Comparison of ENCODE assay signal across 10 mouse cellular contexts in genomic region chr6:29362246-29363128, GRCm38 (mm10). TPM values are rescaled to one million over a fixed set of nuclear protein-coding genes. Genes with fewer than 3 reads are reported as not detected.
DNase-seq lines count a peak whose midpoint lies in the region; ATAC-seq and TF ChIP-seq lines count a peak whose summit lies in the region.
"Had no signal": no experiment of that assay in that cellular context is flagged by ENCODE, and none has a peak within 500 bp of the region (broad histone marks: within the 10 kb centered on the region; RNA-seq: fewer than 3 reads in every experiment).

No protein-coding gene starts in this region.

- H3K4me2 ChIP-seq in forebrain, embryonic 16.5 days (ENCODE audit: low read length): peak overlapping the region; percentile 5; the same call in 1 of the 2 replicates

- no peak overlapping the region for H3K27ac ChIP-seq in kidney, adult 2 months (ENCODE audit: insufficient read depth, low read depth, low read length)
- no peak overlapping the region for H3K27ac ChIP-seq in MEL (ENCODE audit: control insufficient read depth, low read depth, low read length)
- peak overlapping the region; percentile 72 for H3K27ac ChIP-seq in forebrain, embryonic 16.5 days (ENCODE audit: low read length)

- 49% methylated on average over 7 of the region's 7 CpGs for WGBS in kidney, adult 2 months
- WGBS in forebrain, embryonic 16.5 days: 9% methylated on average over 7 of the region's 7 CpGs

- no peak overlapping the region for H3K4me3 ChIP-seq in kidney, adult 2 months (ENCODE audit: insufficient read depth, low read depth, low read length)
- H3K4me3 ChIP-seq in MEL (ENCODE audit: control insufficient read depth in 1 of 2, insufficient read depth in 1 of 2, low read depth in 2 of 2, low read length in 2 of 2): no peak overlapping the region
- H3K4me3 ChIP-seq in forebrain, embryonic 16.5 days (replicated peaks; ENCODE audit: low read length): no peak overlapping the region

- no peak for TF ChIP-seq EP300 in MEL (IDR thresholded peaks at IDR 0.05; ENCODE audit: low read depth in 1 of 2, low read length in 2 of 2)

- H3K9ac ChIP-seq in MEL (ENCODE audit: control insufficient read depth, low read depth, low read length, poor library complexity, severe bottlenecking): no peak overlapping the region
- 0 out of 2 replicates have a peak overlapping the region, but pooled peaks have one; percentile 5 for H3K9ac ChIP-seq in forebrain, embryonic 16.5 days (replicated peaks; ENCODE audit: low read depth, low read length)

- DNase-seq in embryo, embryonic 11 days: peak; percentile 39
- no peak for DNase-seq in embryo, embryonic 10 days (ENCODE audit: low spot score)
- peak; percentile 14 for DNase-seq in kidney, adult 2 months
- DNase-seq in kidney, postnatal 10 days: no peak
- no peak for DNase-seq in MEL (ENCODE audit: low read depth, low spot score)
- DNase-seq in right cerebral cortex, postnatal 36 days (ENCODE audit: low spot score in 2 of 2): no peak
- DNase-seq in yolk sac, embryonic 10.5 days (ENCODE audit: low spot score): no peak

- ATAC-seq in forebrain, embryonic 16.5 days: peak; percentile 89

- H3K9me3 ChIP-seq in MEL (replicated peaks; ENCODE audit: insufficient read depth, low read length): no peaks in the 10 kb centered on the region
- no peaks in the 10 kb centered on the region for H3K9me3 ChIP-seq in forebrain, embryonic 16.5 days (ENCODE audit: control insufficient read depth, low read length)

- H3K27me3 ChIP-seq in kidney, adult 2 months (replicated peaks; ENCODE audit: control insufficient read depth, insufficient read depth, low read length): no peaks in the 10 kb centered on the region
- no peaks in the 10 kb centered on the region for H3K27me3 ChIP-seq in MEL (ENCODE audit: control insufficient read depth in 1 of 2, insufficient read depth in 2 of 2, low read length in 2 of 2)
- no peaks in the 10 kb centered on the region for H3K27me3 ChIP-seq in forebrain, embryonic 16.5 days (replicated peaks; ENCODE audit: control insufficient read depth, insufficient read depth, low read length)

- no peak; the same call in none of the 2 replicates for TF ChIP-seq RAD21 in MEL (IDR thresholded peaks at IDR 0.05; ENCODE audit: low read depth, low read length)

- peak; percentile 52 for TF ChIP-seq CTCF in kidney, adult 2 months (conservative IDR thresholded peaks at IDR 0.05; ENCODE audit: insufficient read depth, insufficient read length, low read depth, low read length)
- peak in 1 of 3 experiments; percentile 25; a peak in 1 of 6 replicates for TF ChIP-seq CTCF in MEL (IDR thresholded peaks at IDR 0.05 in 2 of 3, conservative IDR thresholded peaks at IDR 0.05 in 1 of 3; ENCODE audit: control insufficient read depth in 1 of 3, insufficient read depth in 1 of 3, low read depth in 2 of 3, low read length in 3 of 3, poor library complexity in 1 of 3, severe bottlenecking in 1 of 3)

- peaks cover 7% of the 10 kb centered on the region for H3K36me3 ChIP-seq in kidney, adult 2 months (ENCODE audit: control insufficient read depth, insufficient read depth, low read length)
- H3K36me3 ChIP-seq in MEL (ENCODE audit: control insufficient read depth in 1 of 2, insufficient read depth in 2 of 2, low read length in 2 of 2): peaks cover 0 to 16% of the 10 kb centered on the region in 2 experiments; a peak in 2 of 4 replicates
- peaks cover 7% of the 10 kb centered on the region for H3K36me3 ChIP-seq in forebrain, embryonic 16.5 days (ENCODE audit: control insufficient read depth, insufficient read depth)

- no peaks in the 10 kb centered on the region for H3K79me2 ChIP-seq in MEL (ENCODE audit: control insufficient read depth, insufficient read depth, low read length, poor library complexity)

- no peaks in the 10 kb centered on the region for H3K4me1 ChIP-seq in kidney, adult 2 months (ENCODE audit: control insufficient read depth, insufficient read depth, low read length)
- H3K4me1 ChIP-seq in MEL (ENCODE audit: control insufficient read depth in 1 of 2, insufficient read depth in 2 of 2, low read length in 2 of 2): no peaks in the 10 kb centered on the region
- H3K4me1 ChIP-seq in forebrain, embryonic 16.5 days (replicated peaks; ENCODE audit: control insufficient read depth, insufficient read depth, low read length): peaks cover 12% of the 10 kb centered on the region

- TF ChIP-seq POLR2A in kidney, adult 2 months (IDR thresholded peaks at IDR 0.05; ENCODE audit: low read depth, low read length): no peak
- no peak for TF ChIP-seq POLR2A in MEL (IDR thresholded peaks at IDR 0.05; ENCODE audit: control insufficient read depth in 1 of 2, insufficient read depth in 1 of 2, low read depth in 1 of 2, low read length in 2 of 2, poor library complexity in 1 of 2)

TF ChIP-seq in MEL, 35 proteins besides CTCF, POLR2A, EP300 and RAD21:
- TF ChIP-seq TAL1 (IDR thresholded peaks at IDR 0.05; ENCODE audit: low read length) (no peak), ETS1 (IDR thresholded peaks at IDR 0.05; ENCODE audit: low read depth, low read length) (no peak), SMC3 (IDR thresholded peaks at IDR 0.05; ENCODE audit: low read depth, low read length) (peak; percentile 24; the same call in 1 of the 2 replicates), TCF12 (IDR thresholded peaks at IDR 0.05; ENCODE audit: low read depth, low read length) (no peak), USF1 (IDR thresholded peaks at IDR 0.05; ENCODE audit: low read depth, low read length) (no peak)

RNA-seq across cellular contexts. Expression of gene Calu, which starts 14.6 kb away (rescaled TPM):
- polyA plus RNA-seq in kidney, adult 2 months (2012; rRNA removed): 42.1 and 46.3 TPM in 2 replicates
- 80.4 and 98.0 TPM in 2 replicates for total RNA-seq in MEL (2012; rRNA removed)
- 100 to 1,000 TPM in 1 of 2 experiments, 10 to 100 TPM in 1; 79.4 to 419 TPM for polyA plus RNA-seq in MEL (2012; ENCODE audit: insufficient read depth in 1 of 2, insufficient read length in 2 of 2, low read depth in 1 of 2, low replicate concordance in 2 of 2, missing spikeins in 1 of 2)
- 170 and 206 TPM in 2 replicates for polyA plus RNA-seq in forebrain, embryonic 16.5 days (2015; fragmentation: Nextera tagmentation; extraction: Ambion mirVana)

RNA-seq across cellular contexts. Expression of gene Opn1sw, which starts 25.8 kb away (rescaled TPM):
- not detected in 2 replicates for polyA plus RNA-seq in kidney, adult 2 months (2012; rRNA removed)
- total RNA-seq in MEL (2012; rRNA removed): 0.23 TPM in 1 of 2 replicates, not detected in the other
- under 1 TPM in 1 of 2 experiments, not detected in 1; 0.04 TPM for polyA plus RNA-seq in MEL (2012; ENCODE audit: insufficient read depth in 1 of 2, insufficient read length in 2 of 2, low read depth in 1 of 2, low replicate concordance in 2 of 2, missing spikeins in 1 of 2)
- polyA plus RNA-seq in forebrain, embryonic 16.5 days (2015; fragmentation: Nextera tagmentation; extraction: Ambion mirVana): 0.25 and 0.41 TPM in 2 replicates
- total RNA-seq: hematopoietic stem cell, adult 5-6 weeks had no signal

RNA-seq across cellular contexts. Expression of gene Ccdc136, which starts 33.6 kb away (rescaled TPM):
- polyA plus RNA-seq in kidney, adult 2 months (2012; rRNA removed): 4.0 and 5.6 TPM in 2 replicates
- not detected in 2 replicates for total RNA-seq in MEL (2012; rRNA removed)
- under 1 TPM in 1 of 2 experiments, not detected in 1; 0.22 TPM for polyA plus RNA-seq in MEL (2012; ENCODE audit: insufficient read depth in 1 of 2, insufficient read length in 2 of 2, low read depth in 1 of 2, low replicate concordance in 2 of 2, missing spikeins in 1 of 2)
- polyA plus RNA-seq in forebrain, embryonic 16.5 days (2015; fragmentation: Nextera tagmentation; extraction: Ambion mirVana): 37.7 and 45.5 TPM in 2 replicates

RNA-seq across cellular contexts. Expression of gene Fam71f1, which starts 43.5 kb away (rescaled TPM):
- polyA plus RNA-seq in kidney, adult 2 months (2012; rRNA removed): 0.11 TPM in 1 of 2 replicates, not detected in the other
- not detected in 2 replicates for total RNA-seq in MEL (2012; rRNA removed)
- under 1 TPM in 1 of 2 experiments, not detected in 1; 0.13 TPM for polyA plus RNA-seq in MEL (2012; ENCODE audit: insufficient read depth in 1 of 2, insufficient read length in 2 of 2, low read depth in 1 of 2, low replicate concordance in 2 of 2, missing spikeins in 1 of 2)
- polyA plus RNA-seq in forebrain, embryonic 16.5 days (2015; fragmentation: Nextera tagmentation; extraction: Ambion mirVana): not detected in 2 replicates
- total RNA-seq: hematopoietic stem cell, adult 5-6 weeks had no signal
- polyA plus RNA-seq: liver, embryonic 16.5 days had no signal

Comparison
In these comparisons a context has a peak if more than half of its experiments do, and no peak if none do; other contexts are left out.
1. DNase-seq: peak in embryo, embryonic 11 days (single experiment) and kidney, adult 2 months (single experiment); none in embryo, embryonic 10 days (single experiment), kidney, postnatal 10 days (single experiment), MEL (single experiment), right cerebral cortex, postnatal 36 days (0 of 2) and yolk sac, embryonic 10.5 days (single experiment).